Mouse (Mus musculus) kidney, embryonic 14.5 days (tissue): ENCODE results near the gene Prodh2. TPM values are rescaled to one million over a fixed set of nuclear protein-coding genes. Genes with fewer than 3 reads are reported as not detected.

Source experiments
- ATAC-seq: fragments of 200-750 bp; cut with Nextera tagmentation; 2 replicates; pipeline ENCODE4 v1.8.0; 2017; ENCODE audit warnings: moderate number of reproducible peaks, mild to moderate bottlenecking, moderate TSS enrichment, moderate library complexity; ENCODE audit not compliant: low FRiP score, low TSS enrichment
- H3K27ac ChIP-seq: fragments of 300-500 bp; sonication (generic); 2 replicates; pipeline ENCODE4 v1.5.1; 2014; ENCODE audit warnings: low read depth, mild to moderate bottlenecking, low read length, moderate library complexity, mixed read lengths
- H3K27me3 ChIP-seq: fragments of 300-500 bp; sonication (generic); 2 replicates; pipeline ENCODE4 v1.6.1; 2014; ENCODE audit warnings: mild to moderate bottlenecking, low read length; ENCODE audit not compliant: control insufficient read depth, insufficient read depth
- H3K36me3 ChIP-seq: fragments of 300-500 bp; sonication (generic); 2 replicates; pipeline ENCODE4 v1.6.1; 2014; ENCODE audit warnings: low read length, mixed read lengths; ENCODE audit not compliant: control insufficient read depth, insufficient read depth
- H3K4me1 ChIP-seq: fragments of 300-500 bp; sonication (generic); 2 replicates; pipeline ENCODE4 v1.6.1; 2014; ENCODE audit warnings: low read length, mixed read lengths; ENCODE audit not compliant: control insufficient read depth, insufficient read depth
- H3K4me2 ChIP-seq: fragments of 300-500 bp; sonication (generic); replicated peaks from 2 replicates; pipeline ENCODE4 v1.6.1; 2014; ENCODE audit warnings: low read depth, mild to moderate bottlenecking, low read length
- H3K4me3 ChIP-seq: fragments of 300-500 bp; sonication (generic); 2 replicates; pipeline ENCODE4 v1.5.1; 2014; ENCODE audit warnings: mild to moderate bottlenecking, low read length
- H3K9ac ChIP-seq: fragments of 300-500 bp; sonication (generic); 2 replicates; pipeline ENCODE4 v1.6.1; 2014; ENCODE audit warnings: low read depth, mild to moderate bottlenecking, low read length, moderate library complexity
- H3K9me3 ChIP-seq: fragments of 300-500 bp; sonication (generic); 2 replicates; pipeline ENCODE4 v1.6.1; 2016; ENCODE audit warnings: low read length; ENCODE audit not compliant: control insufficient read depth
- WGBS: fragments of 180-500 bp; shearing (Covaris S2); extraction: QIAGEN DNeasy Blood & Tissue Kit; methylation state at CpG from one replicate; pipeline ENCODE4 v1.1.7; 2014; 5-methylcytosine and 5-hydroxymethylcytosine counted together
- polyA plus RNA-seq: library from polyadenylated mRNA; unstranded; fragments of >200 nt; fragmentation: Nextera tagmentation; extraction: Ambion mirVana; gene quantifications from 2 replicates; pipeline ENCODE4 v1.2.1, GENCODE M21; 2014

The Prodh2 gene
- polyA plus RNA-seq, 1 experiment from 2014 or later, result 2.3 TPM

DNA sequence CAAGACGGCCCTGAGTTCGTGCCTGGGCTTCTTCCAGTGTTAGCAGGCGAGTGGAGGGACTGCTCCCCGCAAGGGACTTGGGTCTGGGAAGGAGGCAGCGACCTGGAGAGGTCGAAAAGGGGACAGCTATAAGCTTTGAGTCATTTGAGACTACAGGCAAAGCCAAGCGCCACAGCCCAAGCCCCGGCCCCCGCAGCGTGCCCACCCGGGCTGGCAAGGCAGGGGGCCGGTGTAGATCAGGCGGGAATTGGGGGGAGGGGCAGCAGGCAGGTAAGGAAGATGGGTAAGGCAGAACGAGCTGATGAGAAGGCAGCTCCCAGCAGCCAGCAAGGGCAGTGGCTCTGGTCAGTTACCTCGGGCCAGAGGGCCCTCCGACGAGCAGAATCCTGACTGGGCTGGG is 33.0 kb downstream of the Prodh2 start:
- WGBS, result 11% methylated on average over 17 of the region's 17 CpGs

DNA sequence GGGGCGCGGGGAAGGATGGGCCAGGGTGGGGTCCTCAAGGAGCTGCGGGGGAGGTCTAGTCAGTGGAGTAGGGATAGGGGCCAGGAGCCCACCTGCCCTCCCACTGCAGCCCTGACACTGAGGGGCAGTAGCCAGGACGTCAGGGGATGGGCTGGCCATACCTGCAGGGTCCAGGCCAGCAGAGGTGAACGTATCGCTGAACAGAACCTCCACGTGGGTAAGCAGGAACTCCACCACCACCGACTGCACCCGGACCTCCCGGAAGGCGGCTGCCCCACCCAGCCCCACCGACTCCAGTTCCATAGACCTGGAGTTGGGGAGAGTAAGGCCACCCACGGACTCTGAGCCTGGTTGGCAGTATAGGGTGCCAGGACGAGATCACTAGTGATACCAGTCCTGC is 33.6 kb downstream of the Prodh2 start:
- no peak overlapping the region; the same call in 1 of the 2 replicates for H3K4me2 ChIP-seq
- no peak for ATAC-seq
- no peak overlapping the region for H3K9ac ChIP-seq
- peaks cover 17% of the 10 kb centered on the region for H3K4me1 ChIP-seq
- no peaks in the 10 kb centered on the region for H3K9me3 ChIP-seq
- no peaks in the 10 kb centered on the region for H3K27me3 ChIP-seq
- 71% methylated on average over 14 of the region's 14 CpGs for WGBS
- peaks cover 67% of the 10 kb centered on the region for H3K36me3 ChIP-seq
- H3K27ac ChIP-seq, result no peak overlapping the region
- H3K4me3 ChIP-seq, result no peak overlapping the region

More for the DNA sequence above, 33.0 kb downstream of the Prodh2 start:
- Histone ChIP-seq H3K9me3 (no peaks in the 10 kb centered on the region), H3K9ac (peak overlapping the region; percentile 25; the same call in 1 of the 2 replicates), H3K4me1 (peaks cover 17% of the 10 kb centered on the region), H3K27me3 (no peaks in the 10 kb centered on the region), H3K27ac (peak overlapping the region; percentile 70), H3K4me3 (0 out of 2 replicates have a peak overlapping the region, but pooled peaks have one; percentile 8), H3K4me2 (peak overlapping the region; percentile 30), H3K36me3 (peaks cover 61% of the 10 kb centered on the region)
- no peak; the same call in 1 of the 2 replicates for ATAC-seq

DNA sequence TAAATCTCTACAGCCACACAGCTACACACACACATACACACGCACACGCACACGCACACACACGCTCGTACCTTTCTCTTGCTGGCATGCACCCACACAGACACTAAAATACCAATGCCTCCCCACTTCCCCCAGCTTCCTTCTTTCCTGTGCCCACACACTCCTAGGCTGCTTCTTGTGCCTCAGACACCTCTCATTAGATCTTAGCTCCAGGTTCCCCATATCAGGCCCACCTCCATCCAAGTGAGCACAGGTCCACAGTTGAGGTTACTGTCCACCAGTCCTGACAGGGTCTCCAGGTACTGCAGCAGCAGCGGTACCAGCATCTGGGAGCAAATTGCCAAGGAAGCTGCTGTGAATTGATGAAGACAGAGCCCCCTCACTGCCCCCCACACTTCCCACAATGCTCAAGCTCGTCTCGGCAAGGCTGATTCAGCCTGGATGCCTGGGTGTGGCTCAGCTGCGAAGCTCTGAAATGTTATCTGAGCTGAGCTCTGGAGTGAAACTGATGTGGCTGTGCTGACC is 37.9 kb downstream of the Prodh2 start:
- Histone ChIP-seq H3K9ac (no peak overlapping the region), H3K4me1 (peaks cover 25% of the 10 kb centered on the region), H3K4me3 (no peak overlapping the region), H3K9me3 (no peaks in the 10 kb centered on the region), H3K4me2 (no peak overlapping the region), H3K27ac (no peak overlapping the region), H3K36me3 (peaks cover 50% of the 10 kb centered on the region), H3K27me3 (no peaks in the 10 kb centered on the region)
- 77% methylated on average over 9 of the region's 9 CpGs for WGBS
- ATAC-seq, result no peak

DNA sequence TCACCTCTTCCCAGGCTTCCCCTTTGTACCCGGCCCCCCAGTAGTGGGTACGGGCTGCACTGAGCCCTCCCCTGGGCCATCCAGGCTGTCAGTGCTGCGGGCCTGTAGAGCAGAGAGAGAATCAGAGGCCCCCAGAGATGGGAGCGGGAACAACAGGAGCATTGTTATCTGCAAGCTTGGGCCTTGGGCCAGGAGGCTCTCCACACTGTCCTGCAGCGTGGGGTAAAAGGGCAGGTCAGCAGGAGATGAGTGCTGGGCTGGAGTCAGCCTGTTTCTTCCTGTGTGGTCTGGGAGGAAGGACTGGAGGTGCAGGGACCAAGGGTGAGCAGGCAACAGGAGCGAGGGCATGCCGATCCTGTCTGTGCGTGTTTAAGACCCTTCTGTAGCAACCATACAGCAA is 39.5 kb downstream of the Prodh2 start:
- 43% methylated on average over 8 of the region's 8 CpGs for WGBS
- H3K9me3 ChIP-seq, result no peaks in the 10 kb centered on the region
- ATAC-seq, result no peak
- no peak overlapping the region for H3K27ac ChIP-seq
- H3K4me2 ChIP-seq, result no peak overlapping the region
- H3K9ac ChIP-seq, result peak overlapping the region; percentile 28; the same call in 1 of the 2 replicates
- peaks cover 18% of the 10 kb centered on the region for H3K4me1 ChIP-seq
- peaks cover 43% of the 10 kb centered on the region for H3K36me3 ChIP-seq
- 0 out of 2 replicates have a peak overlapping the region, but pooled peaks have one; percentile 73 for H3K4me3 ChIP-seq
- no peaks in the 10 kb centered on the region for H3K27me3 ChIP-seq

DNA sequence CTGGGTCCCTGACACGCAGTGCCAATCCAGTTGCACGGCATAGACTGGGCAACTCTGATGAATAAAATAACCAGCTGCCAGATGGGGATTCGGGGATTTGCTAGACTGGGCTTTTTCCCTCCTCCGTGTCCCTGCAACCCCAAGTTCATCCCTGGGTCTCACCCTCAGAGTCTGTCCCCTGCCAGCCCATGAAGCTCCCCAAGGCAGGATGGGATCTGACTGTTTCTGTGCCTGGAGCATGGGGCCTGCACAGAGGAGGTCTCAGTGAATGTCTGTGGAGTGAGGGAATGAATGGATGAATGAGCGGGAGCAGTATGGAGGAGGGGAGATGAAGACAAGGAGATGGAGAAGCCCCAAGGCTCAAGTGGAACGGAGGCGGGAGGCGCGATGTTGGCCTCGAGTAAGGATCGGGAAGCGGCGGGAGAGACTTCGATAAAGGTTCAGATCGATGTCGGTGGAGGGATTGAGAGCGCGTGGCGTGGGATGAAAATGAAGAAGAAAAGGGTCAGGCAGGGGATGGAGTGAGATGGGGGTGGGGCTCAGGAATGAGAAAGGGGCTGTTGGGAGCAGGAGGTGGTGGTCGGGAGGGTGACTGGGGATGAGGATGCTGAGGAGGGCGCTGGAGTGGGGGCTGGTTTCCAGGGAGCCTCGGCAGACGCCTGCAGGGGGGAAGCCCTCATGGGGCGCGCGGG is 40.7 kb downstream of the Prodh2 start:
- Histone ChIP-seq H3K9ac (peak overlapping the region; percentile 78), H3K4me1 (peaks cover 18% of the 10 kb centered on the region), H3K9me3 (no peaks in the 10 kb centered on the region), H3K27me3 (no peaks in the 10 kb centered on the region), H3K4me2 (peak overlapping the region; percentile 92), H3K36me3 (peaks cover 36% of the 10 kb centered on the region), H3K4me3 (peak overlapping the region; percentile 73), H3K27ac (peak overlapping the region; percentile 47)
- WGBS, result 10% methylated on average over 25 of the region's 26 CpGs
- ATAC-seq, result peak; percentile 47

DNA sequence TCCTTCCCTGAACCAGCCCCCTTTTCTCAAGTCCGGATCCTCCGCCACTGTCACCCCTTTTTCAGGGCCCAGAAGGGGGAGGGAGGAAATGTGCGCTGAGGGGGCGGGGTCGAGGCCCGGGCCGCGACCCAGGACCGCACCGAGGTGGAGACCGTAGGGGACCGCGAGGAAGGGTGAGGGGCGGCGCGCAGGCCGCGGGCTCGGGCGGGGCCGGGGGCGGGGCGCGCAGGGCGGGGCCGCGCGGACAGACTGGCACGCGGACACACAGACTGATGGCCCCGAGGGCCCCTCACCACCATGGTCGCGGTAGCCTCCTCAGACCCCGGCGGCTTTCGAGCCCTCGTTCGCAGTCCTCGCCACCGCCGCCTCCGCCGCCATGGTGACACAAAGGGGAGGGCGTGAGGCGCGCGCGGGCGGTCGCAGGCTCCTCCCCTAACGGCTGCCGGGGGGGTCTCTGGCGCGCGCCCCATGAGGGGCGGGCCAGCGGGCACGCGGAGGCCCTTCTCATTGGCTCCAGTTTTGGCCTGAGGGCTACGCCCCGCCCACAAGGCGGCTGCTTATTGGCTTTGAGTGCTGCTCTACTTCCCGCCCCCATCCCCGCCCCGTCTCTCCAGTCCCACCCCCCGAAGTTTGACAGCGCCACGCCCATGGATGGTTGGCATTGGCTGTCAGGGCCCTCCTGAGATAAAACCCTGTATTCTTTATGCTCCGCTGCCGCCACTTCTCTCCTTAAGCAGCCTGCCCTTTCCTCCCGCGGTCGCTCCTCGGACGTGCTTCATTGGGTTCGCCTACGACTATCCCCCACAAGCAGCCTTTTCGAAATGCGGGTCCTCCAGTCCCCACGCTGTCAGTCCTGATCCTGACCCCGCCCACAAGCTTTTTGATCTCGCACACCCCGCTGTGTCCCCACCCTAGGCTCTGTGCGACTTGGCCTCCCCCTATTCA is 41.5 kb downstream of the Prodh2 start, which contains the start of gene Arhgap33:
Gene Arhgap33, minus strand, starts transcription at position 428 of the 945 bp plus-strand sequence.
- Histone ChIP-seq H3K9me3 (no peaks in the 10 kb centered on the region), H3K27me3 (no peaks in the 10 kb centered on the region), H3K4me3 (peak within 1 kb of the TSS; percentile 73), H3K4me2 (peak within 1 kb of the TSS; percentile 92), H3K36me3 (peaks cover 34% of the 10 kb centered on the region), H3K4me1 (peaks cover 18% of the 10 kb centered on the region), H3K27ac (peak within 1 kb of the TSS; percentile 47), H3K9ac (peak within 1 kb of the TSS; percentile 78)
- WGBS, result under 1% methylated on average over 55 of the region's 84 CpGs
- peak; percentile 93 for ATAC-seq

DNA sequence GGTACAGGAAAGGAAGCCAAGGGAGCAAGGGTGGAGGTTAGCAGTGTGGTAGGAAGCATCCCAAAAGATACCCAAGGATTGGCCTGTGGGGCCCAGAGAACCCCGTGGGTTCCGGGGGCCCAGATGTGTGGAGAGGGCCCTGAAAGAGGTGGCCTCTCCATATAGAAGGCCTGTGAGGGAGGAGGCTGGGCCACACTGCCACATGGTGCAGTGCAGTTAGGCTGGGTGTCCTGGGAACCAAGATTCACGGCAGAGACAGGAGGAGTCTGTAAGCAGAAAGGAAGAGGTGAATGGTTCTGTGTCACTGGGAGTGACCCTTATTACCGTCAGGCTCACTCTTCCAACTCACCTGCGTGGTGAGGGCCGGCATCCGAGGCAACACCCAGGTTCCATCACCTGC is 47.1 kb downstream of the Prodh2 start:
- no peaks in the 10 kb centered on the region for H3K27me3 ChIP-seq
- 0 out of 2 replicates have a peak, but pooled peaks cover under 1% of the 10 kb centered on the region for H3K4me1 ChIP-seq
- no peaks in the 10 kb centered on the region for H3K9me3 ChIP-seq
- 89% methylated on average over 7 of the region's 7 CpGs for WGBS
- no peak overlapping the region for H3K4me3 ChIP-seq
- no peak overlapping the region for H3K9ac ChIP-seq
- no peak overlapping the region for H3K27ac ChIP-seq
- peaks cover 44% of the 10 kb centered on the region for H3K36me3 ChIP-seq
- ATAC-seq, result no peak
- no peak overlapping the region for H3K4me2 ChIP-seq

DNA sequence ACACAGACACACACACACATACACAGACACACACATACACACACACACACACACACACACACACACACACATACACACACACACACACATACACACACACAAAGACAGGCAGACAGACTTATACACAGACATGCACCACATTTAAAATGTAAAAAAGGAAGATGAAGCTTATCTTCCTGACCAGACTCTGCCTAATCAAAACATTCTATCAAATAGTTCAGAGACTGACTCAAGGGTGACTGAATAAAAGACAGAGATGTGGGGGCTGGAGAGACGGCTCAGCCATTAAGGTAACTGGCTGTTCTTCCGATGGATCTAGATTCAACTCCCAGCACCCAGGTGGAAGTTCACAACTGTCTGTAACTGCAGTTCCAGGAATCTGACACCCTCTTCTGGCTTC is 50.9 kb downstream of the Prodh2 start:
- no peak overlapping the region for H3K4me3 ChIP-seq
- no peak for ATAC-seq
- no peaks in the 10 kb centered on the region for H3K9me3 ChIP-seq
- no peak overlapping the region for H3K9ac ChIP-seq
- peaks cover 66% of the 10 kb centered on the region for H3K36me3 ChIP-seq
- 87% methylated on average over 2 of the region's 2 CpGs for WGBS
- no peaks in the 10 kb centered on the region for H3K4me1 ChIP-seq
- no peaks in the 10 kb centered on the region for H3K27me3 ChIP-seq
- H3K4me2 ChIP-seq, result no peak overlapping the region
- no peak overlapping the region for H3K27ac ChIP-seq
